Mouse (Mus musculus) G1E (cell line): ENCODE measurements around the gene Itsn1. TPM values are rescaled to one million over a fixed set of nuclear protein-coding genes. Genes with fewer than 3 reads are reported as not detected.

ENCODE experiments used
- ATAC-seq: 2 replicates; pipeline ENCODE4 v1.8.0; 2016; ENCODE audit warnings: mild to moderate bottlenecking; ENCODE audit not compliant: insufficient number of reproducible peaks, poor library complexity, low FRiP score, severe bottlenecking; ENCODE audit errors: extremely low read depth
- DNase-seq: peaks from one replicate; pipeline ENCODE4 v3.0.0; 2012; ENCODE audit warnings: low spot score
- H3K27me3 ChIP-seq: 2 replicates; pipeline ENCODE4 v1.6.1; 2012; ENCODE audit warnings: mild to moderate bottlenecking, low read length, inconsistent platforms; ENCODE audit not compliant: insufficient read depth
- H3K36me3 ChIP-seq: replicated peaks from 2 replicates; pipeline ENCODE3; 2012; ENCODE audit warnings: mild to moderate bottlenecking, inconsistent platforms
- H3K4me1 ChIP-seq: 2 replicates; pipeline ENCODE4 v1.6.1; 2012; ENCODE audit warnings: low read depth, low read length, inconsistent platforms, mixed read lengths; ENCODE audit not compliant: insufficient read depth
- H3K4me3 ChIP-seq: 2 replicates; pipeline ENCODE4 v1.5.1; 2012; ENCODE audit warnings: low read depth, mild to moderate bottlenecking, inconsistent platforms, low read length, moderate library complexity, mixed read lengths
- H3K9me3 ChIP-seq: replicated peaks from 2 replicates; pipeline ENCODE4 v1.6.1; 2012; ENCODE audit warnings: inconsistent platforms
- CTCF ChIP-seq: IDR thresholded peaks from 2 replicates; pipeline ENCODE4 v1.5.1; 2012; ENCODE audit warnings: low read depth, low read length, inconsistent platforms, mixed read lengths
- GATA1 ChIP-seq: IDR thresholded peaks from 2 replicates; pipeline ENCODE4 v1.6.1; 2012; ENCODE audit warnings: borderline replicate concordance, low read length, inconsistent platforms, mixed read lengths
- GATA2 ChIP-seq: IDR thresholded peaks from 2 replicates; pipeline ENCODE4 v1.6.1; 2012; ENCODE audit warnings: low read depth, low read length, inconsistent platforms, borderline replicate concordance
- POLR2AphosphoS5 ChIP-seq: IDR thresholded peaks from 2 replicates; pipeline ENCODE4 v1.6.1; 2012; ENCODE audit warnings: low read depth, low read length, inconsistent platforms; ENCODE audit not compliant: insufficient replicate concordance
- TAL1 ChIP-seq: conservative IDR thresholded peaks from 2 replicates; pipeline ENCODE4 v1.6.1; 2012; ENCODE audit warnings: low read depth, low read length, inconsistent platforms, mixed read lengths
- polyA plus RNA-seq: library from polyadenylated mRNA; stranded (reverse); fragments of >175 nt; gene quantifications from 2 replicates; pipeline ENCODE4 v1.2.3, GENCODE M21; 2012
- total RNA-seq, 2 experiments: library from RNA; stranded (forward) in 1 of 2; stranded (reverse) in 1 of 2; fragments of 200-1000 nt in 1 of 2; fragments of >200 nt in 1 of 2; fragmentation: Nextera tagmentation in 1 of 2; gene quantifications; 2 replicates each; pipeline ENCODE4 v1.2.3; 2014 to 2017

Itsn1 gene
- total and polyA plus RNA-seq, 3 experiments, result 19.9 to 64.8 (median 32.6) TPM

DNA sequence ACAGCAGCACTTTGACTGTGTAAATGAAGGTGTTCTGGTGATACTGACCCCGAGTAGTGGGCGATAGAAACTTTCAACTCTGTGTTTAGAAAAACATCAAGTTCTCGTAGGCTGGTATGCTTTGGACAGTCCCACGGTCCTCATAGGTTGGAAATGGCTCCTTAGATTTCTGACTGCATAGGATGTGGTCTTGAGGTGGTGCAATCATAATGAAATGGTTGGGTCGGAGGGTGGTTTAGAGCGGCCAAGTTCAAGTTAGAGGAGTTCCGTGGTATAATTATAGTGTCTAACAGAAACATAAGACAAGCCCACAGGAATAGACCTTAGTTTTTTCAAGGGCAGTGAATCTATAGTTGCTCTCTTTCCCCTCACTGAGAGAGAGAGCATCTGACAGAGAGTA lies 129.6 kb downstream of the Itsn1 start:
- TF ChIP-seq CTCF (no peak), POLR2AphosphoS5 (no peak), GATA1 (no peak), TAL1 (no peak), GATA2 (no peak)
- H3K27me3 ChIP-seq, result no peaks in the 10 kb centered on the region
- H3K4me1 ChIP-seq, result peaks cover 29% of the 10 kb centered on the region
- peaks cover 12% of the 10 kb centered on the region for H3K36me3 ChIP-seq
- ATAC-seq (no peak), DNase-seq (no peak)
- H3K4me3 ChIP-seq, result no peak overlapping the region
- H3K9me3 ChIP-seq, result no peaks in the 10 kb centered on the region

DNA sequence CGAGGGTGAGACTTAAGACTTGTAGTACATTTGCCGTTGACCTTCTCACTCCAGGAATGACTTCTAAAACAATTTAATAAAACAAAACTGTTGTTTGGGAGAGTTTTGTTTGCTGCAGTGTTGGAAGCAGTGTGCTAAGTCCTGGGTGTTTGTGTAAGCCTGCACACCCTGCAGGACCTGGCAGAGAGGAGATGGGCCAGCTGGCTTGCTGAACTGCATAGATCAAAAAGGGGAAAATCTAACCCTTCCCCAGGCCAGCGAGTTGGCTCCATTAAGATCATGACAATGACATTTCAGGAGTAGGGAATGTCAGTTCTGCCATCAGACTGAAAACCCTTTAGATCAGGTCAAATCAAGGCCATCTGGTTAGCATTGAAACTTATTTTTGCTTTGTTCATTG lies 130.1 kb downstream of the Itsn1 start:
- no peaks in the 10 kb centered on the region for H3K27me3 ChIP-seq
- H3K4me3 ChIP-seq, result no peak overlapping the region
- H3K36me3 ChIP-seq, result peaks cover 14% of the 10 kb centered on the region
- H3K9me3 ChIP-seq, result no peaks in the 10 kb centered on the region
- H3K4me1 ChIP-seq, result peaks cover 34% of the 10 kb centered on the region
- ATAC-seq, result no peak
- DNase-seq, result no peak
- TF ChIP-seq TAL1 (no peak), GATA2 (no peak), GATA1 (no peak), CTCF (no peak), POLR2AphosphoS5 (no peak)

DNA sequence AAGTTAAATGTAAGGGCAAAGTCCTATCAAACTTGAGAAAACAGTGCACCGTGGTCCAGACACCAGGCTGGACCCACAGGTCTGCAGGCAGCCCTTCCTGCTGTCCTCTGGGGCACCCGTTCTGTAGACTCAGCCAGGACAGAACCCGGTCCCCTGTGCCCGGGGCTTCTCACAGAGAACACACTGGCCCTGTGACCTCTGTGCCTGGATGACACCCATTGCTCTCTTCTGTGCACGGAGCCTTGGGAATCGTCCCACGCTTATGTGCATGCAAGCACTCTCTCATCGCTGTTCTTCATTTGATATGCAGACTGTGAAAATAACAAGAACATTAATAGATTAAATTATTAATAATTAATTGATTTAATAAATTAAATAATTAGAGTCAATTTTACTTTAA lies 130.9 kb downstream of the Itsn1 start:
- TF ChIP-seq GATA1, result no peak
- TF ChIP-seq CTCF, result no peak
- TF ChIP-seq GATA2, result no peak
- TF ChIP-seq POLR2AphosphoS5, result no peak
- TF ChIP-seq TAL1, result no peak
- Histone ChIP-seq H3K36me3 (peaks cover 14% of the 10 kb centered on the region), H3K27me3 (no peaks in the 10 kb centered on the region), H3K4me3 (no peak overlapping the region), H3K9me3 (no peaks in the 10 kb centered on the region), H3K4me1 (peaks cover 41% of the 10 kb centered on the region)
- no peak for ATAC-seq
- DNase-seq, result no peak

DNA sequence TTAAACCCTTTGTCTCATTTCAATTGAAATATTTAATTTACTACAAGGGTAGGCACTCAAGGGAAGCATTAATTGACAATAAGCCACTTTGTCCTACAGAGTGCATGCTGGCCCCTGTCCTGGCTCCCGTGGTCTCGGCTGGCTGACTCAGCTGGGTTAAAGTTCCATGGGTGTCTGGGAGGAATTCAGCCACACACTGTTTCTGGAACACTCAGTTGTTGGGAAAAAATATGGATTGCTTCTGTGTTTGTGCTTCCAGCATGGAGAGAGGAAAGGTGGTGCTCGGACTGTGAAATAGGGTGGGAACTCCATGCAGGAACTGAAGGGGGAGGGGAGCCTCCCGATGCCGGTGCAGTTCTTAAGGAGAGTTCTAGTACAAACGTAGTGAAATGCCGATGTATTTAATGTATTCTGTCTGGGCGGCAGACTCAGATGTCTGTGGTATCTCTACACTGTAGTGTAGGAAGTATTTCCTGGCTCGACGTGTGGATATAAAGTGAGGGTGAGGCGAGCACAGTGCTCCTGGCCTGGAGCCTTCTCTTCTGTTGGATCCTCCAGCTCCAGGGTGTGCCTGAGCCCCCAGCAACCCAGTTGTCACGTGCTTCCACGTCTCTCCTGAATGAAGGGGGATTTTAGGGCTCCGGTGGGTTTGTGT lies 131.5 kb downstream of the Itsn1 start:
- no peak overlapping the region for H3K4me3 ChIP-seq
- TF ChIP-seq GATA1 (no peak), GATA2 (no peak), CTCF (no peak), TAL1 (no peak), POLR2AphosphoS5 (no peak)
- peaks cover 48% of the 10 kb centered on the region for H3K4me1 ChIP-seq
- H3K36me3 ChIP-seq, result peaks cover 12% of the 10 kb centered on the region
- ATAC-seq (no peak), DNase-seq (no peak)
- H3K27me3 ChIP-seq, result no peaks in the 10 kb centered on the region
- H3K9me3 ChIP-seq, result no peaks in the 10 kb centered on the region

DNA sequence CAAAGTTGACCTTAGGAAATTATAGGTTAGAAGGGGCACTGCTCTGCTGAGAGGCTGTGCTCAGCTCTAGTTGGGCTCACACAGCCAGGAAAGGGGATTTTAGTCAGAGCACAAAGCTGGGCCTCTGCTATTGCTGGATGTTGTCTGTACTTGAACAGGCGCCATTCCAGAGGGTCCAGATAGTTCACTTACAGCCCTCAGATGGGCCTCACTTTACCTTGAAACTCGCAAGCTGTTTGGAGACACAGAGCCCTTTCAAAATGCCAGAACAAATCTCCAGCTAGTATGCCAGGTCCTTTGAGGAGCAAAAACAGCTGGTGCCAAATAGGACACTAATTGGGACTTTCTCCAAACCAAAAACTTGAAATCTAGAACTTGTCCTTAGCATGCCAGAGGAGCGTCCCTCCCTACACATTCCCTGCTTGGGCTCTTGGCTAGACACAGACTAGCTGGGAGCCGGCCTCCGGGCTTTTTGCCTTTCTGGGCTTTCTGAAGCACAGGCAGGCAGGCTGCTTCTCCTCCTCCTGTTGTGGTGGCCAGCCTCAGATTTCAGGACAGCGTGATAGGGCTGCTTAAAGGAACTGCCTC lies 132.8 kb downstream of the Itsn1 start:
- Histone ChIP-seq H3K27me3 (no peaks in the 10 kb centered on the region), H3K4me3 (no peak overlapping the region), H3K4me1 (peaks cover 53% of the 10 kb centered on the region), H3K9me3 (no peaks in the 10 kb centered on the region), H3K36me3 (peaks cover 12% of the 10 kb centered on the region)
- DNase-seq (no peak), ATAC-seq (no peak)
- TF ChIP-seq GATA2 (no peak), POLR2AphosphoS5 (no peak), GATA1 (no peak), CTCF (no peak), TAL1 (no peak)

DNA sequence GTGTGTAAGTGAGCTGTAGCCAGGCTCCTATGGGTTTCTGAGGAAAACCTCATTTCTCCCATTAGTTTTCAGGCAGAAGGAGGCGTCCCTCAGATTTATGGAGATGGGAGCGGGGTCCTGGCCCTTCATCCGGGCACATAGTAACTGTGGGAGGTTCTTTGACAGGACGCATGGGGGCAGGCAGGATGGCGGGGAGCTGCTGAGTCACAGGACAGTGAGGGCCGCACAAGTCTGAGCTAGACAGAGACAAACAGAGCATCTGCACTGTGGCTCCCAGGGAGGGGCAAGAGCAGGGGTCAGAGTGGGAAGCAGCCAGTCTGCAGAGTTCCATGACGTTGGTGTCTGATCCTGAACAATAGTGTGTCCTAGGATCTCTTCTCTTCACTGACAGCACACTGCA lies 133.8 kb downstream of the Itsn1 start:
- DNase-seq (peak; percentile 48), ATAC-seq (no peak)
- no peak for TF ChIP-seq GATA1
- no peak for TF ChIP-seq CTCF
- no peak for TF ChIP-seq POLR2AphosphoS5
- no peak for TF ChIP-seq GATA2
- TF ChIP-seq TAL1, result no peak
- no peaks in the 10 kb centered on the region for H3K9me3 ChIP-seq
- peaks cover 53% of the 10 kb centered on the region for H3K4me1 ChIP-seq
- peaks cover 12% of the 10 kb centered on the region for H3K36me3 ChIP-seq
- H3K27me3 ChIP-seq, result no peaks in the 10 kb centered on the region
- H3K4me3 ChIP-seq, result no peak overlapping the region; the same call in 1 of the 2 replicates
